Comparison of ENCODE assay signal across 19 mouse cellular contexts in genomic region chr3:138898055-138898454, GRCm38 (mm10).
"Had no signal": no experiment of that assay in that cellular context is flagged by ENCODE, and none has a peak within 500 bp of the region (broad histone marks: within the 10 kb centered on the region; RNA-seq: fewer than 3 reads in every experiment).

No protein-coding gene starts in this region.

- DNase-seq: heart, postnatal 10 days; heart, postnatal 14 days; heart, postnatal 36 days; kidney, adult 11 months; kidney, adult 18-20 months; kidney, adult 2 months; kidney, adult 8-10 months; kidney, adult 9 months; kidney, postnatal 10 days; kidney, postnatal 14 days; kidney, postnatal 25 days; kidney, postnatal 36 days; layer of hippocampus, adult 9-11 months; layer of hippocampus, postnatal 36 days had no signal

- ATAC-seq: hindbrain, embryonic 16.5 days; inflammation-experienced regulatory T-cells, adult 6 months; intestine, embryonic 15.5 days; intestine, embryonic 16.5 days; intestine, postnatal 0 days had no signal
